Mouse (Mus musculus) myocyte (in vitro differentiated cells): ENCODE measurements around the gene Sox5. TPM values are rescaled to one million over a fixed set of nuclear protein-coding genes. Genes with fewer than 3 reads are reported as not detected.

ENCODE experiments used
- H3K27me3 ChIP-seq: one replicate; pipeline ENCODE4 v1.6.1; 2011; ENCODE audit not compliant: control insufficient read depth, insufficient read depth, insufficient read length
- H3K36me3 ChIP-seq: one replicate; pipeline ENCODE4 v1.6.1; 2011; ENCODE audit not compliant: control insufficient read depth, insufficient read depth
- H3K4me2 ChIP-seq: one replicate; pipeline ENCODE4 v1.6.1; 2011; ENCODE audit warnings: low read depth, control low read depth
- H3K4me3 ChIP-seq: one replicate; pipeline ENCODE4 v1.5.1; 2011; ENCODE audit warnings: mild to moderate bottlenecking, control low read depth, moderate library complexity
- H3K79me2 ChIP-seq: one replicate; pipeline ENCODE4 v1.6.1; 2011; ENCODE audit not compliant: control insufficient read depth, insufficient read depth
- H3ac ChIP-seq: one replicate; pipeline ENCODE4 v1.6.1; 2011; ENCODE audit not compliant: control insufficient read depth, insufficient read length
- CEBPB ChIP-seq: IDR thresholded peaks from 2 replicates; pipeline ENCODE4 v1.6.1; 2011; ENCODE audit warnings: mild to moderate bottlenecking, moderate library complexity; ENCODE audit not compliant: poor library complexity, insufficient read depth, severe bottlenecking
- E2F4 ChIP-seq: IDR thresholded peaks from one replicate; pipeline ENCODE4 v1.6.1; 2011; ENCODE audit warnings: mild to moderate bottlenecking, control low read depth, moderate library complexity; ENCODE audit not compliant: insufficient read depth
- MAX ChIP-seq: IDR thresholded peaks from one replicate; pipeline ENCODE4 v1.6.1; 2011; ENCODE audit warnings: low read depth, mild to moderate bottlenecking, control low read depth
- MYOD1 ChIP-seq, 3 experiments: IDR thresholded peaks; one replicate each; pipeline ENCODE4 v1.6.1; 2011; ENCODE audit warnings: control low read depth in 2 of 3, low read depth in 2 of 3, mild to moderate bottlenecking in 2 of 3, moderate library complexity in 1 of 3; ENCODE audit not compliant: insufficient read length in 2 of 3, control insufficient read depth in 1 of 3
- MYOG ChIP-seq, 3 experiments: IDR thresholded peaks; one replicate each; pipeline ENCODE4 v1.6.1; 2011; ENCODE audit warnings: control low read depth in 2 of 3, low read depth in 2 of 3, mild to moderate bottlenecking in 2 of 3; ENCODE audit not compliant: insufficient read length in 2 of 3, control insufficient read depth in 1 of 3, insufficient read depth in 1 of 3
- POLR2A ChIP-seq: IDR thresholded peaks from one replicate; pipeline ENCODE4 v1.6.1; 2011; ENCODE audit warnings: low read depth, mild to moderate bottlenecking, control low read depth, moderate library complexity; ENCODE audit not compliant: insufficient read length
- POLR2AphosphoS2 ChIP-seq: IDR thresholded peaks from one replicate; pipeline ENCODE4 v1.6.1; 2011; ENCODE audit warnings: low read depth, control low read depth; ENCODE audit not compliant: insufficient read length
- REST ChIP-seq: IDR thresholded peaks from one replicate; pipeline ENCODE4 v1.6.1; 2011; ENCODE audit warnings: mild to moderate bottlenecking, control low read depth, moderate library complexity; ENCODE audit not compliant: insufficient read depth, insufficient read length
- SRF ChIP-seq: IDR thresholded peaks from one replicate; pipeline ENCODE4 v1.6.1; 2011; ENCODE audit warnings: low read depth; ENCODE audit not compliant: control insufficient read depth, insufficient read length
- TCF12 ChIP-seq: IDR thresholded peaks from one replicate; pipeline ENCODE4 v1.6.1; 2011; ENCODE audit warnings: mild to moderate bottlenecking, control low read depth; ENCODE audit not compliant: poor library complexity, insufficient read depth, severe bottlenecking
- TCF3 ChIP-seq: IDR thresholded peaks from one replicate; pipeline ENCODE4 v1.6.1; 2011; ENCODE audit warnings: low read depth, control low read depth; ENCODE audit not compliant: insufficient read length
- USF1 ChIP-seq: IDR thresholded peaks from one replicate; pipeline ENCODE4 v1.6.1; 2011; ENCODE audit warnings: low read depth, mild to moderate bottlenecking, control low read depth, moderate library complexity
- polyA plus RNA-seq: library from polyadenylated mRNA; unstranded; fragments of >200 nt; fragmentation: generic; extraction: Trizol; gene quantifications from one replicate; pipeline ENCODE4 v1.2.1, GENCODE M21; 2012; ENCODE audit warnings: missing spikeins

The Sox5 gene
- polyA plus RNA-seq, 1 experiment = 0.50 TPM

- no peak overlapping the region for H3K4me3 ChIP-seq
- TF ChIP-seq CEBPB (peak; percentile 58; the same call in 1 of the 2 replicates), MAX (no peak), REST (no peak), POLR2A (no peak), POLR2AphosphoS2 (no peak), USF1 (no peak), E2F4 (no peak)
- no peaks in the 10 kb centered on the region for H3K27me3 ChIP-seq
- H3K4me2 ChIP-seq = peak overlapping the region; percentile 65
- no peaks in the 10 kb centered on the region for H3K36me3 ChIP-seq
- H3ac ChIP-seq = no peak overlapping the region
- no peaks in the 10 kb centered on the region for H3K79me2 ChIP-seq
Measured at GRCm38 (mm10) chr6:144710816-144711215, 71.0 kb downstream of the Sox5 start.

GRCm38 (mm10) chr6:144709614-144710180 is 72.1 kb downstream of the Sox5 start:
- Histone ChIP-seq H3K4me3 (no peak overlapping the region), H3K27me3 (no peaks in the 10 kb centered on the region)
- TF ChIP-seq SRF (no peak), E2F4 (no peak), MAX (no peak), CEBPB (no peak), MYOD1 (IDR thresholded peaks at IDR 0.05; ENCODE audit: control insufficient read depth in 1 of 3, insufficient read length in 2 of 3, low read depth in 2 of 3) (no peak), TCF3 (no peak), REST (no peak), USF1 (no peak), MYOG (IDR thresholded peaks at IDR 0.05; ENCODE audit: control insufficient read depth in 1 of 3, insufficient read depth in 1 of 3, insufficient read length in 2 of 3, low read depth in 2 of 3) (no peak), POLR2A (no peak), POLR2AphosphoS2 (no peak), TCF12 (no peak)

GRCm38 (mm10) chr6:144708410-144708809 is 73.4 kb downstream of the Sox5 start:
- H3K36me3 ChIP-seq = no peaks in the 10 kb centered on the region
- H3K27me3 ChIP-seq = no peaks in the 10 kb centered on the region
- no peaks in the 10 kb centered on the region for H3K79me2 ChIP-seq
- H3K4me2 ChIP-seq = no peak overlapping the region
- TF ChIP-seq USF1 (no peak), SRF (no peak), CEBPB (no peak), E2F4 (no peak)
- H3ac ChIP-seq = no peak overlapping the region
- H3K4me3 ChIP-seq = no peak overlapping the region

More at GRCm38 (mm10) chr6:144709614-144710180, 72.1 kb downstream of the Sox5 start:
- Histone ChIP-seq H3ac (no peak overlapping the region), H3K79me2 (no peaks in the 10 kb centered on the region), H3K4me2 (no peak overlapping the region), H3K36me3 (no peaks in the 10 kb centered on the region)

- no peak overlapping the region for H3K4me3 ChIP-seq
- TF ChIP-seq CEBPB (no peak), TCF3 (no peak), POLR2AphosphoS2 (no peak), USF1 (no peak), POLR2A (no peak), MYOG (IDR thresholded peaks at IDR 0.05; ENCODE audit: control insufficient read depth in 1 of 3, insufficient read depth in 1 of 3, insufficient read length in 2 of 3, low read depth in 2 of 3) (no peak), E2F4 (no peak), REST (no peak), MAX (no peak), TCF12 (no peak), SRF (no peak), MYOD1 (IDR thresholded peaks at IDR 0.05; ENCODE audit: control insufficient read depth in 1 of 3, insufficient read length in 2 of 3, low read depth in 2 of 3) (no peak)
- no peaks in the 10 kb centered on the region for H3K27me3 ChIP-seq
- no peaks in the 10 kb centered on the region for H3K36me3 ChIP-seq
- H3K79me2 ChIP-seq = no peaks in the 10 kb centered on the region
- no peak overlapping the region for H3K4me2 ChIP-seq
- H3ac ChIP-seq = no peak overlapping the region
Measured at GRCm38 (mm10) chr6:144707976-144708375, 73.8 kb downstream of the Sox5 start.

- Histone ChIP-seq H3K27me3 (no peaks in the 10 kb centered on the region), H3K79me2 (no peaks in the 10 kb centered on the region), H3K4me3 (no peak overlapping the region), H3K4me2 (no peak overlapping the region), H3K36me3 (no peaks in the 10 kb centered on the region), H3ac (no peak overlapping the region)
- no peak for TF ChIP-seq CEBPB
- no peak for TF ChIP-seq MYOD1 (IDR thresholded peaks at IDR 0.05; ENCODE audit: control insufficient read depth in 1 of 3, insufficient read length in 2 of 3, low read depth in 2 of 3)
- no peak for TF ChIP-seq USF1
- no peak for TF ChIP-seq TCF12
- no peak for TF ChIP-seq MAX
- TF ChIP-seq E2F4 = no peak
- TF ChIP-seq POLR2A = no peak
- no peak for TF ChIP-seq MYOG (IDR thresholded peaks at IDR 0.05; ENCODE audit: control insufficient read depth in 1 of 3, insufficient read depth in 1 of 3, insufficient read length in 2 of 3, low read depth in 2 of 3)
- TF ChIP-seq TCF3 = no peak
- no peak for TF ChIP-seq SRF
- no peak for TF ChIP-seq POLR2AphosphoS2
- no peak for TF ChIP-seq REST
Measured at GRCm38 (mm10) chr6:144704962-144705361, 76.8 kb downstream of the Sox5 start.
